9 mouse cellular contexts compared by ENCODE assay signal in genomic region chr12:3983736-3984135, GRCm38 (mm10). TPM values are rescaled to one million over a fixed set of nuclear protein-coding genes. Genes with fewer than 3 reads are reported as not detected.
A peak's percentile ranks its signal among the peaks of the same experiment; 100 is the strongest.
DNase-seq lines count a peak whose midpoint lies in the region; ATAC-seq lines count a peak whose summit lies in the region.
"Had no signal": no experiment of that assay in that cellular context is flagged by ENCODE, and none has a peak within 500 bp of the region (broad histone marks: within the 10 kb centered on the region; RNA-seq: fewer than 3 reads in every experiment).

No protein-coding gene starts in this region.

- ATAC-seq in midbrain, embryonic 14.5 days (ENCODE audit: low FRiP score, low TSS enrichment) = no peak
- ATAC-seq in midbrain, embryonic 13.5 days = no peak
- ATAC-seq in activated CD4-positive, CD25-positive, alpha-beta regulatory T cell, adult 4 months = peak; percentile 45
- peak; percentile 24 for ATAC-seq in common myeloid progenitor, adult 5-6 weeks (replicated peaks; ENCODE audit: low read depth, poor library complexity, severe bottlenecking)

- WGBS in midbrain, embryonic 14.5 days = 4% methylated on average over 1 of the region's 1 CpGs
- 0% methylated on average over 1 of the region's 1 CpGs for WGBS in midbrain, embryonic 13.5 days

- no peak overlapping the region for H3K27ac ChIP-seq in midbrain, embryonic 14.5 days (replicated peaks; ENCODE audit: low read depth, low read length)
- no peak overlapping the region for H3K27ac ChIP-seq in midbrain, embryonic 13.5 days
- H3K27ac ChIP-seq: heart, embryonic 15.5 days had no signal

- DNase-seq in midbrain, embryonic 14.5 days = peak; percentile 92
- DNase-seq in heart, postnatal 4 days = peak; percentile 86
- DNase-seq in left cerebral cortex, postnatal 25 days (ENCODE audit: low spot score in 2 of 2) = peak; percentile 86 to 92
- DNase-seq in ovary, postnatal 36 days (ENCODE audit: low spot score) = peak; percentile 39
- peak; percentile 85 for DNase-seq in thymus, postnatal 4 days

- H3K4me2 ChIP-seq in midbrain, embryonic 14.5 days (ENCODE audit: low read length) = no peak overlapping the region
- H3K4me2 ChIP-seq in midbrain, embryonic 13.5 days (replicated peaks) = no peak overlapping the region
- H3K4me2 ChIP-seq: heart, embryonic 15.5 days had no signal

- no peaks in the 10 kb centered on the region for H3K27me3 ChIP-seq in midbrain, embryonic 14.5 days (ENCODE audit: control insufficient read depth, insufficient read depth, low read length)
- H3K27me3 ChIP-seq in midbrain, embryonic 13.5 days = peaks cover 5% of the 10 kb centered on the region; the same call in 1 of the 2 replicates

- H3K9me3 ChIP-seq in midbrain, embryonic 14.5 days (ENCODE audit: control insufficient read depth, low read length) = no peaks in the 10 kb centered on the region
- H3K9me3 ChIP-seq in midbrain, embryonic 13.5 days = no peaks in the 10 kb centered on the region
- H3K9me3 ChIP-seq: heart, embryonic 15.5 days had no signal

- peaks cover 22% of the 10 kb centered on the region for H3K36me3 ChIP-seq in midbrain, embryonic 14.5 days (ENCODE audit: control insufficient read depth, insufficient read depth, low read length)
- H3K36me3 ChIP-seq in midbrain, embryonic 13.5 days = peaks cover 33% of the 10 kb centered on the region
- H3K36me3 ChIP-seq: heart, embryonic 15.5 days had no signal

- H3K9ac ChIP-seq in midbrain, embryonic 14.5 days (replicated peaks; ENCODE audit: low read length) = no peak overlapping the region
- no peak overlapping the region for H3K9ac ChIP-seq in midbrain, embryonic 13.5 days (replicated peaks)
- H3K9ac ChIP-seq: heart, embryonic 15.5 days had no signal

- no peak overlapping the region for H3K4me3 ChIP-seq in midbrain, embryonic 14.5 days (replicated peaks; ENCODE audit: low read depth, low read length)
- no peak overlapping the region for H3K4me3 ChIP-seq in midbrain, embryonic 13.5 days (replicated peaks)
- H3K4me3 ChIP-seq: heart, embryonic 15.5 days had no signal

- peaks cover 3% of the 10 kb centered on the region; the same call in 1 of the 2 replicates for H3K4me1 ChIP-seq in midbrain, embryonic 14.5 days (ENCODE audit: control insufficient read depth, insufficient read depth, low read length)
- peaks cover 12% of the 10 kb centered on the region for H3K4me1 ChIP-seq in midbrain, embryonic 13.5 days (replicated peaks)

- intact Hi-C loops in left cerebral cortex, postnatal 25 days (cut with DNase I) = loop anchor here (1.0 to 5.0 kb wide), 3 partner anchors 54 to 97 kb away; no protein-coding TSS in a partner anchor

RNA-seq across cellular contexts. Expression of gene Pomc, which starts 29.0 kb away (rescaled TPM):
- polyA plus RNA-seq in midbrain, embryonic 14.5 days (2014; fragmentation: Nextera tagmentation; extraction: Ambion mirVana) = 4.5 and 5.4 TPM in 2 replicates
- 9.3 and 12.8 TPM in 2 replicates for polyA plus RNA-seq in midbrain, embryonic 13.5 days (2015; fragmentation: Nextera tagmentation; extraction: Ambion mirVana)
- polyA plus RNA-seq in activated CD4-positive, CD25-positive, alpha-beta regulatory T cell, adult 4 months (2017; shearing (Covaris generic)) = 1 to 10 TPM; 1.5 to 1.8 TPM
- total RNA-seq in common myeloid progenitor, adult 5-6 weeks (2017) = 1.7 TPM in 1 of 2 replicates, not detected in the other
- total RNA-seq in heart, postnatal 4 days (2021) = under 1 TPM in 1 of 2 experiments, not detected in 1; 0.29 TPM
- total RNA-seq in left cerebral cortex, postnatal 25 days (2021) = 1 to 10 TPM; 2.5 to 2.9 TPM

RNA-seq across cellular contexts. Expression of gene Efr3b, which starts 55.0 kb away (rescaled TPM):
- 33.6 and 41.4 TPM in 2 replicates for polyA plus RNA-seq in midbrain, embryonic 14.5 days (2014; fragmentation: Nextera tagmentation; extraction: Ambion mirVana)
- 37.9 and 41.5 TPM in 2 replicates for polyA plus RNA-seq in midbrain, embryonic 13.5 days (2015; fragmentation: Nextera tagmentation; extraction: Ambion mirVana)
- under 1 TPM in 1 of 2 experiments, not detected in 1; 0.37 TPM for polyA plus RNA-seq in activated CD4-positive, CD25-positive, alpha-beta regulatory T cell, adult 4 months (2017; shearing (Covaris generic))
- 1.3 and 1.4 TPM in 2 replicates for total RNA-seq in common myeloid progenitor, adult 5-6 weeks (2017)
- total RNA-seq in heart, postnatal 4 days (2021) = 1 to 10 TPM; 8.4 to 9.6 TPM
- 100 to 1,000 TPM in 1 of 2 experiments, 10 to 100 TPM in 1; 97.7 to 102 TPM for total RNA-seq in left cerebral cortex, postnatal 25 days (2021)

Comparison
In these comparisons a context has a peak if more than half of its experiments do, and no peak if none do; other contexts are left out.
1. ATAC-seq: peak in activated CD4-positive, CD25-positive, alpha-beta regulatory T cell, adult 4 months (single experiment) and common myeloid progenitor, adult 5-6 weeks (single experiment); none in midbrain, embryonic 14.5 days (single experiment) and midbrain, embryonic 13.5 days (single experiment).
2. DNase-seq: peak in every context shown above with its lines; median percentile 92 in midbrain, embryonic 14.5 days; 89 in left cerebral cortex, postnatal 25 days; 86 in heart, postnatal 4 days; 85 in thymus, postnatal 4 days; 39 in ovary, postnatal 36 days.
3. RNA of gene Efr3b, which starts 55.0 kb away (total RNA-seq): 97.7 to 102 TPM in left cerebral cortex, postnatal 25 days; 8.4 to 9.6 TPM in heart, postnatal 4 days and 1.3 to 1.4 TPM in common myeloid progenitor, adult 5-6 weeks; every median in the first group is over 4 times any median in the second.